Mouse (Mus musculus): ENCODE data around the gene Fam198a. TPM values are rescaled to one million over a fixed set of nuclear protein-coding genes. Genes with fewer than 3 reads are reported as not detected.

The Fam198a gene
- polyA plus RNA-seq, 1 experiment from 2014 or later, result 6.1 TPM

- Histone ChIP-seq H3K4me3 (no peak overlapping the region), H3K4me1 (peaks cover 24% of the 10 kb centered on the region), H3K36me3 (no peaks in the 10 kb centered on the region), H3K9ac (peak overlapping the region; percentile 31; the same call in 1 of the 2 replicates), H3K27me3 (no peaks in the 10 kb centered on the region), H3K9me3 (no peaks in the 10 kb centered on the region; the same call in 1 of the 2 replicates), H3K27ac (peak overlapping the region; percentile 83), H3K4me2 (replicated peaks) (peak overlapping the region; percentile 5; the same call in 1 of the 2 replicates)
- 33% methylated on average over 5 of the region's 5 CpGs for WGBS
- peak; percentile 83 for ATAC-seq (ENCODE audit: low FRiP score, low read depth)
Observed at GRCm38 (mm10) chr9:121969841-121970381, 19.1 kb downstream of the Fam198a start.

- 50% methylated on average over 1 of the region's 1 CpGs for WGBS
- H3K4me3 ChIP-seq, result no peak overlapping the region
- ATAC-seq (ENCODE audit: low FRiP score, low read depth), result no peak
- H3K9ac ChIP-seq, result no peak overlapping the region
- no peak overlapping the region for H3K4me2 ChIP-seq (replicated peaks)
- no peak overlapping the region for H3K27ac ChIP-seq
- H3K4me1 ChIP-seq, result peaks cover 24% of the 10 kb centered on the region
- peaks cover 4% of the 10 kb centered on the region; the same call in 1 of the 2 replicates for H3K36me3 ChIP-seq
- no peaks in the 10 kb centered on the region for H3K27me3 ChIP-seq
- no peaks in the 10 kb centered on the region; the same call in 1 of the 2 replicates for H3K9me3 ChIP-seq
Observed at GRCm38 (mm10) chr9:121973207-121973606, 22.4 kb downstream of the Fam198a start.

GRCm38 (mm10) chr9:121974141-121974986 lies 23.6 kb downstream of the Fam198a start:
- no peak overlapping the region for H3K4me3 ChIP-seq
- H3K9me3 ChIP-seq, result no peaks in the 10 kb centered on the region; the same call in 1 of the 2 replicates
- peaks cover 24% of the 10 kb centered on the region for H3K4me1 ChIP-seq
- no peak overlapping the region for H3K9ac ChIP-seq
- H3K4me2 ChIP-seq (replicated peaks), result no peak overlapping the region
- H3K27me3 ChIP-seq, result no peaks in the 10 kb centered on the region
- H3K36me3 ChIP-seq, result peaks cover 8% of the 10 kb centered on the region; the same call in 1 of the 2 replicates
- WGBS, result 75% methylated on average over 12 of the region's 12 CpGs
- no peak for ATAC-seq (ENCODE audit: low FRiP score, low read depth)
- peak overlapping the region; percentile 45 for H3K27ac ChIP-seq

GRCm38 (mm10) chr9:121975321-121975720 lies 24.5 kb downstream of the Fam198a start:
- H3K36me3 ChIP-seq, result peaks cover 8% of the 10 kb centered on the region; the same call in 1 of the 2 replicates
- no peak overlapping the region for H3K27ac ChIP-seq
- no peak overlapping the region for H3K9ac ChIP-seq
- H3K4me3 ChIP-seq, result no peak overlapping the region
- no peaks in the 10 kb centered on the region for H3K27me3 ChIP-seq
- 79% methylated on average over 2 of the region's 2 CpGs for WGBS
- peaks cover 17% of the 10 kb centered on the region for H3K4me1 ChIP-seq
- H3K9me3 ChIP-seq, result no peaks in the 10 kb centered on the region; the same call in 1 of the 2 replicates
- H3K4me2 ChIP-seq (replicated peaks), result no peak overlapping the region
- ATAC-seq (ENCODE audit: low FRiP score, low read depth), result no peak

- no peaks in the 10 kb centered on the region for H3K27me3 ChIP-seq
- H3K9ac ChIP-seq, result no peak overlapping the region
- H3K4me1 ChIP-seq, result peaks cover 21% of the 10 kb centered on the region
- WGBS, result 69% methylated on average over 9 of the region's 9 CpGs
- H3K4me3 ChIP-seq, result no peak overlapping the region
- no peak for ATAC-seq (ENCODE audit: low FRiP score, low read depth)
- no peaks in the 10 kb centered on the region for H3K9me3 ChIP-seq
- H3K27ac ChIP-seq, result no peak overlapping the region
- H3K4me2 ChIP-seq (replicated peaks), result no peak overlapping the region
- H3K36me3 ChIP-seq, result peaks cover 19% of the 10 kb centered on the region
Observed at GRCm38 (mm10) chr9:121981046-121981445, 30.3 kb downstream of the Fam198a start.

- Histone ChIP-seq H3K27ac (peak overlapping the region; percentile 10; the same call in 1 of the 2 replicates), H3K4me3 (no peak overlapping the region), H3K9me3 (no peaks in the 10 kb centered on the region), H3K4me1 (peaks cover 21% of the 10 kb centered on the region), H3K36me3 (peaks cover 19% of the 10 kb centered on the region), H3K27me3 (no peaks in the 10 kb centered on the region), H3K4me2 (replicated peaks) (no peak overlapping the region), H3K9ac (no peak overlapping the region)
- WGBS, result 35% methylated on average over 10 of the region's 10 CpGs
- no peak for ATAC-seq (ENCODE audit: low FRiP score, low read depth)
Observed at GRCm38 (mm10) chr9:121981466-121982105, 30.8 kb downstream of the Fam198a start.

GRCm38 (mm10) chr9:121982214-121982613 lies 31.4 kb downstream of the Fam198a start:
- no peak for ATAC-seq (ENCODE audit: low FRiP score, low read depth)
- no peaks in the 10 kb centered on the region for H3K27me3 ChIP-seq
- WGBS, result 93% methylated on average over 22 of the region's 22 CpGs

GRCm38 (mm10) chr9:121982665-121983064 lies 31.9 kb downstream of the Fam198a start:
- no peak for ATAC-seq (ENCODE audit: low FRiP score, low read depth)
- H3K36me3 ChIP-seq, result peaks cover 19% of the 10 kb centered on the region
- H3K27me3 ChIP-seq, result no peaks in the 10 kb centered on the region
- peaks cover 21% of the 10 kb centered on the region for H3K4me1 ChIP-seq
- no peak overlapping the region for H3K4me2 ChIP-seq (replicated peaks)
- H3K9ac ChIP-seq, result no peak overlapping the region
- H3K27ac ChIP-seq, result no peak overlapping the region
- no peaks in the 10 kb centered on the region for H3K9me3 ChIP-seq
- H3K4me3 ChIP-seq, result no peak overlapping the region
- 89% methylated on average over 15 of the region's 15 CpGs for WGBS

More at GRCm38 (mm10) chr9:121982214-121982613, 31.4 kb downstream of the Fam198a start:
- no peaks in the 10 kb centered on the region for H3K9me3 ChIP-seq
- no peak overlapping the region for H3K4me2 ChIP-seq (replicated peaks)
- H3K4me1 ChIP-seq, result peaks cover 21% of the 10 kb centered on the region
- H3K4me3 ChIP-seq, result no peak overlapping the region
- no peak overlapping the region for H3K27ac ChIP-seq
- H3K9ac ChIP-seq, result no peak overlapping the region
- peaks cover 19% of the 10 kb centered on the region for H3K36me3 ChIP-seq

- Histone ChIP-seq H3K4me1 (peaks cover 21% of the 10 kb centered on the region), H3K9me3 (no peaks in the 10 kb centered on the region), H3K27ac (no peak overlapping the region), H3K9ac (no peak overlapping the region), H3K4me2 (replicated peaks) (no peak overlapping the region), H3K36me3 (peaks cover 12% of the 10 kb centered on the region), H3K27me3 (no peaks in the 10 kb centered on the region), H3K4me3 (no peak overlapping the region)
- WGBS, result 52% methylated on average over 14 of the region's 15 CpGs
- 0 out of 2 replicates have a peak, but pooled peaks have one; percentile 37 for ATAC-seq (ENCODE audit: low FRiP score, low read depth)
Observed at GRCm38 (mm10) chr9:121983504-121983903, 32.7 kb downstream of the Fam198a start.

- ATAC-seq (ENCODE audit: low FRiP score, low read depth), result peak; percentile 43; the same call in 1 of the 2 replicates
- Histone ChIP-seq H3K9ac (no peak overlapping the region), H3K4me2 (replicated peaks) (no peak overlapping the region), H3K4me3 (no peak overlapping the region), H3K27ac (no peak overlapping the region), H3K27me3 (no peaks in the 10 kb centered on the region), H3K36me3 (peaks cover 12% of the 10 kb centered on the region), H3K9me3 (no peaks in the 10 kb centered on the region), H3K4me1 (peaks cover 21% of the 10 kb centered on the region)
- 73% methylated on average over 15 of the region's 15 CpGs for WGBS
Observed at GRCm38 (mm10) chr9:121984465-121985461, 34.0 kb downstream of the Fam198a start.

GRCm38 (mm10) chr9:121988910-121989309 lies 38.1 kb downstream of the Fam198a start:
- no peak for ATAC-seq (ENCODE audit: low FRiP score, low read depth)
- WGBS, result 63% methylated on average over 3 of the region's 3 CpGs
- no peaks in the 10 kb centered on the region for H3K27me3 ChIP-seq
- no peaks in the 10 kb centered on the region for H3K9me3 ChIP-seq
- H3K9ac ChIP-seq, result 0 out of 2 replicates have a peak overlapping the region, but pooled peaks have one; percentile 1
- H3K36me3 ChIP-seq, result no peaks in the 10 kb centered on the region
- H3K4me3 ChIP-seq, result no peak overlapping the region
- H3K27ac ChIP-seq, result no peak overlapping the region
- H3K4me1 ChIP-seq, result peaks cover 11% of the 10 kb centered on the region
- no peak overlapping the region for H3K4me2 ChIP-seq (replicated peaks)

Data from limb, embryonic 13.5 days (tissue).